Mouse (Mus musculus) testis, postnatal 14 days (tissue): ENCODE data around the gene Il10rb.

Source experiments
- DNase-seq: peaks from one replicate; pipeline ENCODE4 v3.0.0; 2021; ENCODE audit warnings: low spot score

Gene Il10rb

GRCm38 (mm10) chr16:91382261-91382790 is 23.6 kb upstream of the Il10rb start:
- no peak for DNase-seq

DNA sequence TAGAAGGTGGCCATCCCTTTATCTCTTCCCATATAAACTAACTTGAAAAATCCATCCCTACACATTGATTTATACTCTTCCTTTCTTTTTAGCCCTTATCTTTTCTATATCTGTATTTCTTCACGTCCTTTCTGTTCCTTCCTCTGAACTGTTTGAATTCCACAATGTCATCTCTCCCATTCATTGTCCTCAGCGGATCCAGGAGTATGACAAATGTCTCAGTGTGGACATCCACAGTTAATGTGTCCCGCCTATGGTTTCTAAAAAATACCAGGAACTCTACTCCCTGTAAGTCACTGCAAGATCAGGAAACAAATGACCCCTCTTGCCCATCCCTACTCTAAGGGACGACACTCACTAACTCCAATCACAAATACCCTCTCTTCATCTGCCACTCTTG is 21.7 kb upstream of the Il10rb start:
- no peak for DNase-seq

DNA sequence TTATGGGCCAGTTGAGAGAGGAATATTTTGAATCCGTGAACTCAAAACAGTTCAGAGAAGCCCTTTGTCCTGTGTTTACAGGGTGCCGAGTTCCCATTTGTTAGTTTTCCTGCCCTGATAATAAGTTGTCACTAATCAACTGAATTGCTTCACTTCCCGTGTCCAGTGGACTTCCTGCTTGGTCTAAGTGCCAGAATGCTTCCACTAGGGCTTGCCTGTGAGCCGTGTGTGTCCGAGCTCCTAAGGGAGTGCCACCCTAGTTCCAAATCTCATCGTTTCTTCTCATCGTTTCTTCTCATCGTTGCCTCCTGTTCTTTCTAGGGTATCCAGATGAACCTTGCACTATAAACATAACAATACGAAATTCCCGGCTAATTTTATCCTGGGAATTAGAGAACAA is 20.3 kb upstream of the Il10rb start:
- DNase-seq, result no peak

DNA sequence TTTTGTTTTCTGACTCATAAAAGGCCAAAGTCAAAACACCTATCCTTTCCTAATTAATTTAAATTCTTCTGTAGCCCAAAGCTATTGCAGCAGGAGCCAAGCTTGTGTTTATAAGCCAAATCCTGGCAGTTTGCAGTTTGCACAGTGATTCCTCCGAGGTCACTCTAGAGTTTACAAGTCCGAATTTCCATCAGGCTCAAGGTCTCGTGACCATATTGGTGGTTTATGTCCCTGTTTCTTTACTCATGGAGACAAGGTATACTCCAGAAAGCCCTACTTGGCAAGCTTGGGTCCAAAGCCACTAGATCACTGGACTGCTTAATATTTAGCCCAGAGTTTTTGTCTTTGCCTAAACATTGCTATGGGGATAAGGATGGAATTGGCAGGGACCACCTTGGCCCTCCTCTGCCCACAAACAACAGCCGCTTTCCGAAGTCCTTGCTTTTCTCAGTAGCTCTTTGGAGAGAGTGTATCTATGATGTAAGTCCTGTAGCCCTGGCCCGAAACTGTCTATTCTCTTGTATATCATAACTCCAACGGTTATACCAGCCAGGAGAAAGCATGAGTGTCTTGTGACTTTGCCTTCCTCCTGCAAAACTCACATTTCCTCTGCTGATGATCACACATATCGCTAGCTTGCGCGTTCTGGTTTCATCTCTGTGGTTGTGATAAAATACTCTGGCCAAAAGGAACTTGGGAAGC is 19.4 kb upstream of the Il10rb start:
- DNase-seq, result no peak

DNA sequence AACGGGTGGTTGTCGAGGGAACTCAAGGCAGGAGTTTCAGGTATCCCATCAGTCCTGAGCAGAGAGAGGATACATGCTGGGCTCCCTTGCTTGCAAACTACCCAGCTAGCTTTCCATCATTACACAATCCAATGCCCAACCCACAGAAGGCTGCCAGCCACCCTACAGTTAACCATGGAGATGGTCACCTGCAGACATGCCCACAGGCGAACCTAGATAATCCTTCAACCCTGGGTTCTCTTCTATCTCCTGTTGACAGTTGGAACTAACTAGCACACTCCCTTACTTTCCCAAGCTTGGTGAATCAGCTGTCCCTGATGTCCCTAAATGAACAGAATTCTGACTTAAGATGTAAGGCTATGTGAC is 18.9 kb upstream of the Il10rb start:
- DNase-seq, result no peak

DNA sequence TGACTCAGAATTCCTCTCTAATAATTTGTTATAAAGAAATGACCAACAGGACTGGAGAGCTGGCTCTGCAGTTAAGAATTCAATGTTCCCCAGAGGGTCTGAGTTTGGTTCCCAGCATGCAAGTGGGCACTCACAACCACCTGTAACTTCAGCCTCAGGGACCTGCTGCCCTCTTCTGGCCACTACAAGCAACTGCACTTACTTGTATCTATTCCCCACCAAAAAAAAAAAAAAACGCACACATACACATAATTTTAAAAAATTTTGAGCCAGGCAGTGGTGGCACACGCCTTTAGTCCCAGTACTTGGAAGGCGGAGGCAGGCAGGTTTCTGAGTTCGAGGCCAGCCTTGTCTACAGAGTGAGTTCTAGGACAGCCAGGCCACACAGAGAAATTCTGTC is 15.9 kb upstream of the Il10rb start:
- DNase-seq, result no peak

- no peak for DNase-seq
Observed at GRCm38 (mm10) chr16:91391421-91391820, 14.5 kb upstream of the Il10rb start, which contains the start of gene Gm21970. Gene Gm21970 (plus strand): TSS chr16:91391721.

DNA sequence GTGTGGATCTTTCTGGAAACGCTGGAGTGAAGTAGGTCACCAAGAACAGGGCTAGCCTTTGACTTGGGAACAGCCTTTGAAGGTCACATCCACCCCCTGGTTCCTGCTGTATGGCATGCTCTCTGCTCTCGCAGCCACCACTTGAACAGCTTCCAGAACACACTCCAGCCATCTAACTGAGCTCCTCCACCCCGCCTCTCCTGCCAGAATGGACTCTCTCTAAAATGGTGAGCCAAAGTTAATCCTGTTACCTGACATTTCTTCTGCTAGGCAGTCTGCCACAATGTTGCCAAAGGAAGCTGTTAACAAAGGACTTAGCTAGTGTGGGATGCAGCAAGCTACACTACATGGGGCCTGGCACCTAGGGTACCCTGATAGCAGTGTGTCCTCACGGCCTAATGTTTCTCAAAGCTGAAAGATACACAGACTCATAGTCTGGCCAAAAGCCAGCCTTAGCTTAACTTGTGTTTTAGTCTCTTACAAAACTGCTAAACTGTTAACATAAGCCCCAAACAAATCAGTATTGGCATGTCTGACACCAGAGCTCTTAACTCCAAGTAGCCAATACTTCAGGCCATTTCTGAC is 11.0 kb upstream of the Il10rb start:
- peak; percentile 69 for DNase-seq

DNA sequence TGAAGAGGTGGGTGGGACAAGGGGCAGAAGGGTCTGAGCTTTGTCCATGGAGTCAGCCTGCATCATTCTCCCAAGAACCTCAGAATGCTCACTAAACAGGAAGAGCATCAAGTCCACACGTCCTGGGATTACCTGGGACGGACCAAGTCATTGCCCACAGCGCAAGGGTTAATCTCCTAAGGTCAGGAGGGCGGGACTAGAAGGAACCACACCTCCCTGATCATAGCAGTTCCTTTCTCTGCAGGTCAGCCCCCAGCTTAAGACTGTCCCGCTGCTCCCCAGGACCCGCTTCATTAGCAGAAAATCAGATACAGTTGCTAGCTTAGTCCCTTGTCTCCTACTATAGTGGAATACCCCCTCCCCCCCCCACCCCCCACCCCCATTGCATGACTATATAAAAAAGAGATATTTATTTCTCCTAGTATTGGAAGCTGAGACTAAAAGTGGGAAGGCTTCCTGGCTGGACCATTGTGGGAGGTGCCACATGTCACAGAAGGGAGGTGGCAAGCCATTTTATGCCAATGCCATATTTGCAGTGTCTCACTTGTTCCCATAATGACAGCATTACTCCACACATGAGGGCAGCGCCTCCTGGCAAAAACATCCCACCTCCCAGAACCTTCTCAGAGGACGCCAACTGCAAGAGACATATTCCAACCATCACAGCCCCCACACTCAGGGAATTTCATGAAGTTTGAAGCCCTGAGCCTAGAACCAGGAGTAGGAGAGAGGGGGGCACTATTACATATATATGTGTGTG is 10.2 kb upstream of the Il10rb start:
- no peak for DNase-seq

- no peak for DNase-seq
Observed at GRCm38 (mm10) chr16:91396844-91397537, 9.0 kb upstream of the Il10rb start.

DNA sequence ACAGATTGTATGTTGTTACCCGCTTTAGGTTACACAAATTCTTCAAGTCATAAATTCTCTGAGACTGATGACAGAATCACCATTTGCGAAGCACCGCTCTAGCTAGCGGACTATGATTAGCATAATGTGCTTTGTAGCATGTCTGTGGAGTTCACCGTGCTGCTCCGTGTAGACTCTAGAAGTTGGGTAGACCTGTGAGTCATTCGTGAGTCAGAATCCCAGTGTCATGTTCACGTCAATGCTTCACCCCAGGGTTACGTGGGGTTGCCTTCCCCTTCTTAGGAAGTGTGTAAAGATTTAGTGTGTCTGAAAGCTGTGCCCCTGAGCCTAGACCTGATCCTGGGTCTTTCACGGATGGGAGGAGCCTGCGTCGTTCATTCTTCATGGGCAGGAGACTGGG is 7.9 kb upstream of the Il10rb start:
- DNase-seq, result no peak

DNA sequence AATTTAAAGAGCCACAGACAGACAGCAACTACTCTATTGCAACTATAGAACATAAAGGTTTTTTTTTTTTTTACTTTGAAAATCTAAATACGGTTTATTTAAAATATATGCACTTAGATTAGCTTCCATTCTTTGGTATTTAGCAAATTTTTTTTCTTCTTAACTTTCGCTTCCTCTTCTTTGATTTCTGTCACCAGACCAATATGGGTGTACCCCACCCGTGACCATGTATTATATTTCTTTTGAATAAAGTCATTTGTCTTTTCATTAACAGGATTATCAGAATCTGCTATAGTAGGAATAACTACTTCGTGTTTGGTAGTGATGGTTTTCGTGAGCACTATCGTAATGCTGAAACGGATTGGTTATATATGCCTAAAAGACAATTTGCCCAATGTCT is 7.0 kb upstream of the Il10rb start:
- DNase-seq, result no peak

- no peak for DNase-seq
Observed at GRCm38 (mm10) chr16:91401569-91402165, 4.3 kb upstream of the Il10rb start.

GRCm38 (mm10) chr16:91403784-91404183 is 2.2 kb upstream of the Il10rb start:
- no peak for DNase-seq

- no peak for DNase-seq
Observed at GRCm38 (mm10) chr16:91404187-91404586, 1.8 kb upstream of the Il10rb start.

GRCm38 (mm10) chr16:91404828-91405577 is 961 bp upstream of the Il10rb start:
- DNase-seq, result no peak

GRCm38 (mm10) chr16:91406585-91407220 is 739 bp downstream of the Il10rb start:
- no peak for DNase-seq

- DNase-seq, result no peak
Observed at GRCm38 (mm10) chr16:91413102-91413844, 7.3 kb downstream of the Il10rb start.

DNA sequence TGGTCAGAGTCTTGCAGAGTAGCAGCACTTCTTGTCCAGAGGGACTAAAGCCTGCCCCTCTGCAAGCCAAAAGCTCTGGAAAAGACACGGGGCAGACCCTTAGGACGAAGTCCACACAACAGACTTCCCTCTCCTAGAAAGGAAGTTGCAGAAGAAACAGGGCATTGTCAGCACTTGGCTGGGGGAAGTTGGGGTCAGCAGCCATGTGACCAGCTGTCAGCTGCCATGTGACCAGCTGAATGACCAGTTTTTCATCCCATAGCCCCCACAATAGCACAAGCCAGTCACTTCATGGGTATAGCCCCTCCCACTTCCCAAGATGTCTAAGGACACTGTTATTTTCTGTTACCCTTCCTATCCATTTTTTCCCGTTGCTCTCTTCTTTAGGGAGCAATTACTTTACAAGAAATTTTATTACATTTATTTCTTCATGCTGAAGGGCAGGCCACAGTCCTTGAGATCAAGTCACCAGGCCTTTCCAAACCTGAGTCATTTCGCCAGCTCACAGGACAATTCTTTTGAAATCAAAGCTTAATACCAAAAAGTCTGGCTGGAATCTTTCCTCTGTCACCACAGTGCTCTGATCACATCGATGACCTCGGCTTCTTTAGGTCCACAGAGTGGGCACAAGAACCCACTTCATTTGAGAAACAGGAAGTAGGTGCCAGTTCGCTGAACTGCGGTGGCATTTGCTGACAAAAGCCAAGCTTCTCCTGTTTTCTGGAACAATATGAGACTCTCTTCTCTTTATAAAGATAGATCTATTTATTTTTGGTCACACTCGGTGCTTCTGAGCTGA is 9.6 kb downstream of the Il10rb start:
- no peak for DNase-seq
